Mouse (Mus musculus) C2C12 (cell line): ENCODE measurements around the gene Mrpl33.

Experiments
- CEBPB ChIP-seq: IDR thresholded peaks from one replicate; pipeline ENCODE4 v1.6.1; 2011; ENCODE audit warnings: low read depth, mild to moderate bottlenecking, control low read depth, moderate library complexity
- CTCF ChIP-seq: IDR thresholded peaks from one replicate; pipeline ENCODE4 v1.5.1; 2011; ENCODE audit not compliant: control insufficient read depth, insufficient read depth, insufficient read length
- FOSL1 ChIP-seq: IDR thresholded peaks from one replicate; pipeline ENCODE4 v1.8.0; 2011; ENCODE audit warnings: mild to moderate bottlenecking, low read length; ENCODE audit not compliant: poor library complexity, insufficient read depth, severe bottlenecking
- MAX ChIP-seq: IDR thresholded peaks from one replicate; pipeline ENCODE4 v1.6.1; 2011; ENCODE audit warnings: mild to moderate bottlenecking, control low read depth
- MYOD1 ChIP-seq: IDR thresholded peaks from one replicate; pipeline ENCODE4 v1.6.1; 2011; ENCODE audit warnings: low read depth; ENCODE audit not compliant: control insufficient read depth, insufficient read length
- MYOG ChIP-seq: IDR thresholded peaks from one replicate; pipeline ENCODE4 v1.6.1; 2011; ENCODE audit not compliant: control insufficient read depth, insufficient read length; ENCODE audit errors: extremely low read depth
- USF1 ChIP-seq: IDR thresholded peaks from one replicate; pipeline ENCODE4 v1.6.1; 2011; ENCODE audit warnings: low read depth, mild to moderate bottlenecking, control low read depth, moderate library complexity

DNA sequence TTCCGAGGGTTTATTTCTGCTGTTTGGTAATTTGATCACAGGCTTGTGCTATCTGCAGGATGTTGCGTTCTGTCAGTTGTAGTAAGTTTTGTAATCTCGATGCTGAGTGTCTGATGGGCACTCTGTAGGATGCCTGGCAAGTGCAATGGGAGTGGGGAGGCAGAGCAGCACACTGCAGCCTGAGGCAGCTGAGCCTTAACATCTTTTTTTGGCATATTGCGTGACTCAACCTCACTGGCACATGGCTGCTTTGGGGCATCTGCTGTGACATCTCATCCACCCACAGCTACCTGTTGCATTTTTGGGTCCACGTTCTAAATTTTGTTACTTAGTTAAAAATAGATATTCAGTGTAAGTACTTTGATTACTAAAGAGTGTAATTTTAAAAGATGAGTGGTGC lies 108.2 kb downstream of the Mrpl33 start:
- TF ChIP-seq CTCF: no peak
- TF ChIP-seq MAX: no peak
- no peak for TF ChIP-seq USF1
- TF ChIP-seq CEBPB: no peak
- no peak for TF ChIP-seq MYOG
- no peak for TF ChIP-seq FOSL1
- no peak for TF ChIP-seq MYOD1
